Mouse (Mus musculus): ENCODE data around the gene Slc25a35.

- TF ChIP-seq CTCF (conservative IDR thresholded peaks at IDR 0.05; ENCODE audit: insufficient read depth, insufficient read length, low read depth, low read length) = no peak
- no peak for TF ChIP-seq POLR2A (IDR thresholded peaks at IDR 0.05; ENCODE audit: low read depth, low read length)
These were observed 44.7 kb upstream of the Slc25a35 start for GRCm38 (mm10) chr11:68923191-68923590.
